Mouse (Mus musculus): Measurements from ENCODE around the gene Lepr. TPM values are rescaled to one million over a fixed set of nuclear protein-coding genes. Genes with fewer than 3 reads are reported as not detected.

Lepr gene
- polyA plus RNA-seq, 1 experiment = 0.25 TPM

DNA sequence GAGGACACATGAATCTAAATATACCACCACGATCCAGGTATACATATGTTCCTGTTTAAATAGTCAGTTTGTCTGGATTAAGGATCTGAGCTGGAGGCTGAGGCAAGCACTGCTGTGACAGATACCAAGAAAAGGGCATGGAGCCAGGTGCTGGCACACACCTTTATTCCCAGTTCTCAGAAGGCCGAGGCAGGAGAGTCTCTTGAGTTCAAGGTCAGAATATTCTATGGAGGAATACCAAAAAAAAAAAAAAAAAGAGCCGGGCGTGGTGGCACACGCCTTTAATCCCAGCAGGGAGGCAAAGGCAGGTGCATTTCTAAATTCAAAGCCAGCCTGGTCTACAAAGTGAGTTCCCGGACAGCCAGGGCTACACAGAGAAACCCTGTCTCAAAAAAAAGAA is 145.1 kb downstream of the Lepr start:
- Histone ChIP-seq H3K79me2 (ENCODE audit: control insufficient read depth, insufficient read depth) (no peaks in the 10 kb centered on the region), H3K4me3 (no peak overlapping the region), H3K36me3 (ENCODE audit: control insufficient read depth, insufficient read depth) (no peaks in the 10 kb centered on the region), H3K4me2 (ENCODE audit: low read depth) (no peak overlapping the region), H3K27me3 (ENCODE audit: control insufficient read depth, insufficient read depth, insufficient read length) (no peaks in the 10 kb centered on the region), H3ac (ENCODE audit: control insufficient read depth, insufficient read length) (no peak overlapping the region)
- TF ChIP-seq TCF3 (IDR thresholded peaks at IDR 0.05; ENCODE audit: insufficient read length, low read depth) = no peak
- TF ChIP-seq SRF (IDR thresholded peaks at IDR 0.05; ENCODE audit: control insufficient read depth, insufficient read length, low read depth) = no peak
- no peak for TF ChIP-seq MYOD1 (IDR thresholded peaks at IDR 0.05; ENCODE audit: control insufficient read depth in 1 of 3, insufficient read length in 2 of 3, low read depth in 2 of 3)
- TF ChIP-seq CEBPB (IDR thresholded peaks at IDR 0.05; ENCODE audit: insufficient read depth, poor library complexity, severe bottlenecking) = no peak
- no peak for TF ChIP-seq E2F4 (IDR thresholded peaks at IDR 0.05; ENCODE audit: insufficient read depth)
- no peak for TF ChIP-seq POLR2AphosphoS2 (IDR thresholded peaks at IDR 0.05; ENCODE audit: insufficient read length, low read depth)
- TF ChIP-seq REST (IDR thresholded peaks at IDR 0.05; ENCODE audit: insufficient read depth, insufficient read length) = no peak
- TF ChIP-seq TCF12 (IDR thresholded peaks at IDR 0.05; ENCODE audit: insufficient read depth, poor library complexity, severe bottlenecking) = no peak
- no peak for TF ChIP-seq MYOG (IDR thresholded peaks at IDR 0.05; ENCODE audit: control insufficient read depth in 1 of 3, insufficient read depth in 1 of 3, insufficient read length in 2 of 3, low read depth in 2 of 3)
- TF ChIP-seq POLR2A (IDR thresholded peaks at IDR 0.05; ENCODE audit: insufficient read length, low read depth) = no peak

Other genes starting within 250 kb of the Lepr start
- 0.07 TPM for gene Dnajc6, start 220.8 kb upstream of the Lepr start, polyA plus RNA-seq (2012; fragmentation: generic; extraction: Trizol)
- 43.1 TPM for gene Leprot, start 69.7 kb upstream of the Lepr start, polyA plus RNA-seq (2012; fragmentation: generic; extraction: Trizol)
- not detected for gene B020004J07Rik, start 126.6 kb downstream of the Lepr start, polyA plus RNA-seq (2012; fragmentation: generic; extraction: Trizol)
- gene C130073F10Rik, start 176.4 kb downstream of the Lepr start, polyA plus RNA-seq (2012; fragmentation: generic; extraction: Trizol) = not detected
- not detected for gene Gm12800, start 191.7 kb downstream of the Lepr start, polyA plus RNA-seq (2012; fragmentation: generic; extraction: Trizol)
- not detected for gene Gm12794, start 223.0 kb downstream of the Lepr start, polyA plus RNA-seq (2012; fragmentation: generic; extraction: Trizol)